Mouse (Mus musculus): ENCODE data around the gene Chl1. TPM values are rescaled to one million over a fixed set of nuclear protein-coding genes. Genes with fewer than 3 reads are reported as not detected.

The Chl1 gene
- polyA plus RNA-seq, 1 experiment from 2014 or later: 0.14 TPM

- 81% methylated on average over 1 of the region's 1 CpGs for WGBS
- H3K4me3 ChIP-seq (ENCODE audit: low read depth, low read length): no peak overlapping the region
- H3K9me3 ChIP-seq (ENCODE audit: low read depth, low read length): no peaks in the 10 kb centered on the region
- H3K4me2 ChIP-seq: no peak overlapping the region
- ATAC-seq (ENCODE audit: insufficient read depth) (no peak), DNase-seq (no peak)
- no peaks in the 10 kb centered on the region for H3K4me1 ChIP-seq (ENCODE audit: insufficient read depth)
- no peak overlapping the region for H3K9ac ChIP-seq
- H3K36me3 ChIP-seq (ENCODE audit: insufficient read depth): no peaks in the 10 kb centered on the region
- TF ChIP-seq CTCF (IDR thresholded peaks at IDR 0.05; ENCODE audit: low read depth): no peak
- no peaks in the 10 kb centered on the region for H3K27me3 ChIP-seq (ENCODE audit: insufficient read depth, low read length)
- H3K27ac ChIP-seq (ENCODE audit: low read depth): no peak overlapping the region
These were observed 166.7 kb downstream of the Chl1 start for GRCm38 (mm10) chr6:103677072-103677471.

GRCm38 (mm10) chr6:103682854-103683574 lies 172.6 kb downstream of the Chl1 start:
- no peaks in the 10 kb centered on the region for H3K9me3 ChIP-seq (ENCODE audit: low read depth, low read length)
- no peak overlapping the region for H3K27ac ChIP-seq (ENCODE audit: low read depth)
- WGBS: 14% methylated on average over 8 of the region's 8 CpGs
- no peaks in the 10 kb centered on the region for H3K27me3 ChIP-seq (ENCODE audit: insufficient read depth, low read length)
- ATAC-seq (ENCODE audit: insufficient read depth) (peak; percentile 98), DNase-seq (peak; percentile 95)
- H3K4me2 ChIP-seq: no peak overlapping the region
- peak; percentile 90 for TF ChIP-seq CTCF (IDR thresholded peaks at IDR 0.05; ENCODE audit: low read depth)
- H3K4me1 ChIP-seq (ENCODE audit: insufficient read depth): no peaks in the 10 kb centered on the region
- H3K36me3 ChIP-seq (ENCODE audit: insufficient read depth): no peaks in the 10 kb centered on the region
- no peak overlapping the region for H3K9ac ChIP-seq
- no peak overlapping the region for H3K4me3 ChIP-seq (ENCODE audit: low read depth, low read length)

- H3K4me2 ChIP-seq: no peak overlapping the region
- H3K4me3 ChIP-seq (ENCODE audit: low read depth, low read length): no peak overlapping the region
- H3K9me3 ChIP-seq (ENCODE audit: low read depth, low read length): no peaks in the 10 kb centered on the region
- no peak overlapping the region for H3K27ac ChIP-seq (ENCODE audit: low read depth)
- ATAC-seq (ENCODE audit: insufficient read depth): no peak
- H3K36me3 ChIP-seq (ENCODE audit: insufficient read depth): no peaks in the 10 kb centered on the region
- H3K9ac ChIP-seq: no peak overlapping the region
- H3K27me3 ChIP-seq (ENCODE audit: insufficient read depth, low read length): no peaks in the 10 kb centered on the region
- 69% methylated on average over 3 of the region's 3 CpGs for WGBS
- no peak for DNase-seq
- TF ChIP-seq CTCF (IDR thresholded peaks at IDR 0.05; ENCODE audit: low read depth): no peak
- no peaks in the 10 kb centered on the region for H3K4me1 ChIP-seq (ENCODE audit: insufficient read depth)
These were observed 182.1 kb downstream of the Chl1 start for GRCm38 (mm10) chr6:103692511-103692910.

- Histone ChIP-seq H3K4me2 (no peak overlapping the region), H3K4me1 (ENCODE audit: insufficient read depth) (no peaks in the 10 kb centered on the region), H3K9ac (no peak overlapping the region), H3K36me3 (ENCODE audit: insufficient read depth) (no peaks in the 10 kb centered on the region), H3K27me3 (ENCODE audit: insufficient read depth, low read length) (no peaks in the 10 kb centered on the region), H3K27ac (ENCODE audit: low read depth) (no peak overlapping the region), H3K4me3 (ENCODE audit: low read depth, low read length) (no peak overlapping the region), H3K9me3 (ENCODE audit: low read depth, low read length) (no peaks in the 10 kb centered on the region)
- DNase-seq (peak; percentile 83), ATAC-seq (ENCODE audit: insufficient read depth) (no peak)
- WGBS: 61% methylated on average over 7 of the region's 7 CpGs
- peak; percentile 58 for TF ChIP-seq CTCF (IDR thresholded peaks at IDR 0.05; ENCODE audit: low read depth)
These were observed 187.1 kb downstream of the Chl1 start for GRCm38 (mm10) chr6:103697349-103698028.

GRCm38 (mm10) chr6:103699482-103699881 lies 189.1 kb downstream of the Chl1 start:
- no peak for TF ChIP-seq CTCF (IDR thresholded peaks at IDR 0.05; ENCODE audit: low read depth)
- H3K27ac ChIP-seq (ENCODE audit: low read depth): no peak overlapping the region
- H3K4me3 ChIP-seq (ENCODE audit: low read depth, low read length): no peak overlapping the region
- H3K9me3 ChIP-seq (ENCODE audit: low read depth, low read length): no peaks in the 10 kb centered on the region
- H3K4me1 ChIP-seq (ENCODE audit: insufficient read depth): no peaks in the 10 kb centered on the region
- no peak for DNase-seq
- H3K36me3 ChIP-seq (ENCODE audit: insufficient read depth): no peaks in the 10 kb centered on the region
- no peak overlapping the region for H3K4me2 ChIP-seq
- no peak overlapping the region for H3K9ac ChIP-seq
- ATAC-seq (ENCODE audit: insufficient read depth): no peak
- H3K27me3 ChIP-seq (ENCODE audit: insufficient read depth, low read length): no peaks in the 10 kb centered on the region
- WGBS: 61% methylated on average over 1 of the region's 1 CpGs

GRCm38 (mm10) chr6:103699895-103700294 lies 189.5 kb downstream of the Chl1 start:
- no peak overlapping the region for H3K4me3 ChIP-seq (ENCODE audit: low read depth, low read length)
- no peaks in the 10 kb centered on the region for H3K4me1 ChIP-seq (ENCODE audit: insufficient read depth)
- H3K36me3 ChIP-seq (ENCODE audit: insufficient read depth): no peaks in the 10 kb centered on the region
- ATAC-seq (ENCODE audit: insufficient read depth): no peak
- DNase-seq: no peak
- WGBS: 40% methylated on average over 1 of the region's 1 CpGs
- no peak overlapping the region for H3K27ac ChIP-seq (ENCODE audit: low read depth)
- H3K9me3 ChIP-seq (ENCODE audit: low read depth, low read length): no peaks in the 10 kb centered on the region
- TF ChIP-seq CTCF (IDR thresholded peaks at IDR 0.05; ENCODE audit: low read depth): no peak
- no peak overlapping the region for H3K9ac ChIP-seq
- no peak overlapping the region for H3K4me2 ChIP-seq
- no peaks in the 10 kb centered on the region for H3K27me3 ChIP-seq (ENCODE audit: insufficient read depth, low read length)

- no peak for DNase-seq
- Histone ChIP-seq H3K27ac (ENCODE audit: low read depth) (no peak overlapping the region), H3K4me3 (ENCODE audit: low read depth, low read length) (no peak overlapping the region), H3K9ac (no peak overlapping the region), H3K4me1 (ENCODE audit: insufficient read depth) (no peaks in the 10 kb centered on the region), H3K9me3 (ENCODE audit: low read depth, low read length) (no peaks in the 10 kb centered on the region), H3K36me3 (ENCODE audit: insufficient read depth) (no peaks in the 10 kb centered on the region), H3K27me3 (ENCODE audit: insufficient read depth, low read length) (no peaks in the 10 kb centered on the region), H3K4me2 (no peak overlapping the region)
- ATAC-seq (ENCODE audit: insufficient read depth): no peak
- 36% methylated on average over 7 of the region's 7 CpGs for WGBS
- no peak for TF ChIP-seq CTCF (IDR thresholded peaks at IDR 0.05; ENCODE audit: low read depth)
These were observed 189.9 kb downstream of the Chl1 start for GRCm38 (mm10) chr6:103700336-103700735.

Data from lung, embryonic 14.5 days (tissue).